In the genomic region with DNA sequence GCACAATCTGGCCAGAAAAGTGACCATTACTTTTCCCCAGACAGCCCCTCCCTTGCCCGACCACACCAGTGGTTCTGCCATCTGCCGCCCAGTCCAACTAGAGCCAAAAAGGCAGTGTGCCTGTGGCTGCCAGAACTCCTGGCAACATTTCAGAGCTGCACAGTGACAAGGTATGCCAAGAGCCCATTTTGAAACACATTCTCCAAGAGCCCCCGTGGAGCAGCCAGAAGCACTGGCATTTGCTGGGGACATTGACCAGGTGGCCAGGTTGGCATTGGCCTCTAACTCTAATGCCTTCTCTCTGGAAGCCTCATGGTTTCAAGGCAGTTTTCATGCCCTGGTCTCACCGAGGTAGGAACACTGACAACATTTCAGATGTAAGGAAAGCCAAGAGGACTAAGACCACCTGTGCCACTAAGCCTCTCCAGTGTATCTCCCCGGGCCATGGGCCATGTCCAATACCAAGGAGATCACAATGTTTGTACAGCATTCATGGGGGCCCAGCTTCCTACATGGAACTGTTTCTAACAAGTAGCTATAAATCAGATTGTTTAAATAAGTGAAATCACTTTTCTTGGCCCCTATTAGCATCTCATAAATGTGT, we compare ENCODE assay signal across 12 mouse cellular contexts.
DNase-seq lines count a peak whose midpoint lies in the region; ATAC-seq and TF ChIP-seq lines count a peak whose summit lies in the region.
"Had no signal": no experiment of that assay in that cellular context is flagged by ENCODE, and none has a peak within 500 bp of the region (broad histone marks: within the 10 kb centered on the region; RNA-seq: fewer than 3 reads in every experiment).

No protein-coding gene starts in this region.

- no peaks in the 10 kb centered on the region for H3K4me1 ChIP-seq in heart, embryonic 10.5 days
- H3K4me1 ChIP-seq in hindbrain, postnatal 0 days (ENCODE audit: insufficient read depth, low read length) = no peaks in the 10 kb centered on the region
- H3K4me1 ChIP-seq: embryonic facial prominence, embryonic 12.5 days; liver, embryonic 15.5 days had no signal

- H3K36me3 ChIP-seq in heart, embryonic 10.5 days = no peaks in the 10 kb centered on the region
- peaks cover 10% of the 10 kb centered on the region; the same call in 1 of the 2 replicates for H3K36me3 ChIP-seq in hindbrain, postnatal 0 days (ENCODE audit: insufficient read depth, low read length)
- H3K36me3 ChIP-seq: embryonic facial prominence, embryonic 12.5 days; liver, embryonic 15.5 days had no signal

- no peak overlapping the region for H3K4me3 ChIP-seq in heart, embryonic 10.5 days
- H3K4me3 ChIP-seq in hindbrain, postnatal 0 days (ENCODE audit: low read length) = no peak overlapping the region
- H3K4me3 ChIP-seq: embryonic facial prominence, embryonic 12.5 days; liver, embryonic 15.5 days; myocyte had no signal

- no peaks in the 10 kb centered on the region for H3K9me3 ChIP-seq in heart, embryonic 10.5 days
- no peaks in the 10 kb centered on the region for H3K9me3 ChIP-seq in hindbrain, postnatal 0 days (ENCODE audit: low read length)
- H3K9me3 ChIP-seq: embryonic facial prominence, embryonic 12.5 days; liver, embryonic 15.5 days had no signal

- no peak for TF ChIP-seq CTCF in hindbrain, postnatal 0 days (IDR thresholded peaks at IDR 0.05; ENCODE audit: low read depth)

- 79% methylated on average over 5 of the region's 5 CpGs for WGBS in heart, embryonic 10.5 days
- 51% methylated on average over 5 of the region's 5 CpGs for WGBS in hindbrain, postnatal 0 days

- H3K9ac ChIP-seq in hindbrain, postnatal 0 days (replicated peaks; ENCODE audit: low read length) = no peak overlapping the region
- H3K9ac ChIP-seq: embryonic facial prominence, embryonic 12.5 days; liver, embryonic 15.5 days had no signal

- ATAC-seq in hindbrain, postnatal 0 days = peak; percentile 87
- no peak for ATAC-seq in megakaryocyte progenitor cell, adult 5-6 weeks (replicated peaks; ENCODE audit: poor library complexity)

- H3K27me3 ChIP-seq in heart, embryonic 10.5 days (ENCODE audit: insufficient read depth, poor library complexity, severe bottlenecking) = no peaks in the 10 kb centered on the region
- no peaks in the 10 kb centered on the region for H3K27me3 ChIP-seq in hindbrain, postnatal 0 days (ENCODE audit: insufficient read depth, low read length)
- H3K27me3 ChIP-seq: embryonic facial prominence, embryonic 12.5 days; liver, embryonic 15.5 days had no signal

- no peak overlapping the region for H3K27ac ChIP-seq in heart, embryonic 10.5 days
- no peak overlapping the region for H3K27ac ChIP-seq in hindbrain, postnatal 0 days
- H3K27ac ChIP-seq: embryonic facial prominence, embryonic 12.5 days; liver, embryonic 15.5 days had no signal

- DNase-seq in heart, adult 18-20 months = peak; percentile 51 to 67
- DNase-seq in heart, embryonic 10.5 days (ENCODE audit: low spot score) = no peak
- peak; percentile 47 to 54 for DNase-seq in right cerebral cortex, postnatal 10 days (ENCODE audit: low spot score in 2 of 2)
- no peak for DNase-seq in right cerebral cortex, adult 2 months (ENCODE audit: low spot score in 2 of 2)
- DNase-seq in cerebellum, postnatal 10 days = peak; percentile 98
- DNase-seq in hindbrain, postnatal 0 days (ENCODE audit: low spot score) = peak; percentile 84
- no peak for DNase-seq in testis, postnatal 14 days (ENCODE audit: low spot score)
- DNase-seq: kidney, adult 11 months had no signal

- no peak overlapping the region for H3K4me2 ChIP-seq in hindbrain, postnatal 0 days (ENCODE audit: low read depth, low read length)
- H3K4me2 ChIP-seq: embryonic facial prominence, embryonic 12.5 days; liver, embryonic 15.5 days had no signal

Comparison
In these comparisons a context has a peak if more than half of its experiments do, and no peak if none do; other contexts are left out.
1. DNase-seq: peak in heart, adult 18-20 months (2 of 2), right cerebral cortex, postnatal 10 days (2 of 2), cerebellum, postnatal 10 days (2 of 2) and hindbrain, postnatal 0 days (single experiment); none in heart, embryonic 10.5 days (single experiment), right cerebral cortex, adult 2 months (0 of 2) and testis, postnatal 14 days (single experiment).